Comparison of ENCODE assay signal across 27 mouse cellular contexts in genomic region chr15:101287361-101287760, GRCm38 (mm10). TPM values are rescaled to one million over a fixed set of nuclear protein-coding genes. Genes with fewer than 3 reads are reported as not detected.
A peak's percentile ranks its signal among the peaks of the same experiment; 100 is the strongest.
DNase-seq lines count a peak whose midpoint lies in the region; ATAC-seq and TF ChIP-seq lines count a peak whose summit lies in the region.
"Had no signal": no experiment of that assay in that cellular context is flagged by ENCODE, and none has a peak within 500 bp of the region (broad histone marks: within the 10 kb centered on the region; RNA-seq: fewer than 3 reads in every experiment).

No protein-coding gene starts in this region.

- no peak overlapping the region for H3K27ac ChIP-seq in heart, embryonic 13.5 days (replicated peaks)
- H3K27ac ChIP-seq in heart, adult 2 months: no peak overlapping the region
- peak overlapping the region; percentile 91 for H3K27ac ChIP-seq in liver, adult 2 months (replicated peaks; ENCODE audit: insufficient read depth, low read depth, low read length)
- H3K27ac ChIP-seq: forebrain, embryonic 10.5 days; forebrain, embryonic 13.5 days; heart, embryonic 15.5 days; hindbrain, embryonic 10.5 days; hindbrain, embryonic 13.5 days; intestine, embryonic 15.5 days had no signal

- H3K4me2 ChIP-seq in heart, embryonic 13.5 days: no peak overlapping the region
- H3K4me2 ChIP-seq: forebrain, embryonic 13.5 days; heart, embryonic 11.5 days; heart, embryonic 15.5 days; hindbrain, embryonic 13.5 days; intestine, embryonic 15.5 days had no signal

- no peak for TF ChIP-seq POLR2A in heart, adult 2 months (IDR thresholded peaks at IDR 0.05; ENCODE audit: insufficient read depth, low read depth, low read length)
- no peak for TF ChIP-seq POLR2A in liver, adult 2 months (IDR thresholded peaks at IDR 0.05; ENCODE audit: extremely low read depth, insufficient read depth, low read length)

- peak; percentile 14 for DNase-seq in adrenal gland, adult 2 months
- DNase-seq in adrenal gland, postnatal 36 days: no peak
- no peak for DNase-seq in heart, adult 2 months
- DNase-seq in liver, adult 2 months (ENCODE audit: extremely low read depth, low read depth, low spot score): peak; percentile 94
- DNase-seq in liver: no peak
- no peak for DNase-seq in thymus, postnatal 36 days
- DNase-seq: adrenal gland, postnatal 25 days; cerebellum, adult 11-12 months; cerebellum, adult 8-10 months; cerebellum, postnatal 10 days; cerebellum, postnatal 36 days; gastrocnemius, postnatal 10 days; gastrocnemius, postnatal 36 days; heart, postnatal 10 days; heart, postnatal 36 days had no signal

- H3K27me3 ChIP-seq in heart, embryonic 13.5 days (replicated peaks): no peaks in the 10 kb centered on the region
- no peaks in the 10 kb centered on the region for H3K27me3 ChIP-seq in heart, adult 2 months (ENCODE audit: control insufficient read depth, insufficient read depth, low read length)
- H3K27me3 ChIP-seq in liver, adult 2 months (ENCODE audit: control insufficient read depth, insufficient read depth, low read length): no peaks in the 10 kb centered on the region
- H3K27me3 ChIP-seq: forebrain, embryonic 13.5 days; heart, embryonic 15.5 days; hindbrain, embryonic 13.5 days; intestine, embryonic 15.5 days; Patski had no signal

- TF ChIP-seq CTCF in heart, adult 2 months (IDR thresholded peaks at IDR 0.05): no peak
- no peak for TF ChIP-seq CTCF in liver, adult 2 months (IDR thresholded peaks at IDR 0.05; ENCODE audit: low read depth, low read length)

- H3K9me3 ChIP-seq in heart, embryonic 13.5 days: no peaks in the 10 kb centered on the region
- H3K9me3 ChIP-seq: forebrain, embryonic 10.5 days; forebrain, embryonic 13.5 days; G1E; heart, embryonic 15.5 days; hindbrain, embryonic 10.5 days; hindbrain, embryonic 13.5 days; intestine, embryonic 15.5 days had no signal

- ATAC-seq in heart, embryonic 13.5 days (ENCODE audit: extremely low read depth, insufficient number of reproducible peaks, low FRiP score, low TSS enrichment): no peak
- ATAC-seq: forebrain, embryonic 13.5 days; forebrain, embryonic 16.5 days; hindbrain, embryonic 16.5 days; intestine, embryonic 15.5 days; Patski had no signal

- no peak for TF ChIP-seq EP300 in heart, adult 2 months (IDR thresholded peaks at IDR 0.05; ENCODE audit: insufficient read depth, low read depth, low read length)

- H3K36me3 ChIP-seq in heart, embryonic 13.5 days: peaks cover 63% of the 10 kb centered on the region
- peaks cover 2% of the 10 kb centered on the region; the same call in 1 of the 2 replicates for H3K36me3 ChIP-seq in heart, adult 2 months (ENCODE audit: control insufficient read depth, insufficient read depth, low read length)
- H3K36me3 ChIP-seq in liver, adult 2 months (ENCODE audit: control insufficient read depth, insufficient read depth, low read length): peaks cover 21% of the 10 kb centered on the region

- intact Hi-C loops in heart, adult 2 months (cut with DNase I): no loop called here

- 0 out of 2 replicates have a peak overlapping the region, but pooled peaks have one; percentile 14 for H3K9ac ChIP-seq in heart, embryonic 13.5 days
- H3K9ac ChIP-seq in heart, adult 2 months (ENCODE audit: low read depth, low read length): no peak overlapping the region
- peak overlapping the region; percentile 77 for H3K9ac ChIP-seq in liver, adult 2 months (ENCODE audit: low read depth, low read length)
- H3K9ac ChIP-seq: forebrain, embryonic 13.5 days; heart, embryonic 15.5 days; hindbrain, embryonic 13.5 days; intestine, embryonic 15.5 days had no signal

- H3K4me3 ChIP-seq in heart, embryonic 13.5 days: no peak overlapping the region
- no peak overlapping the region for H3K4me3 ChIP-seq in heart, adult 2 months
- H3K4me3 ChIP-seq in liver, adult 2 months (ENCODE audit: insufficient read depth, low read depth, low read length): peak overlapping the region; percentile 70
- H3K4me3 ChIP-seq: forebrain, embryonic 10.5 days; forebrain, embryonic 13.5 days; heart, embryonic 15.5 days; hindbrain, embryonic 10.5 days; hindbrain, embryonic 13.5 days; intestine, embryonic 15.5 days had no signal

- WGBS in heart, embryonic 13.5 days: 75% methylated on average over 6 of the region's 6 CpGs
- WGBS in heart, adult 2 months: 59% methylated on average over 6 of the region's 6 CpGs
- WGBS in liver, adult 2 months: 14% methylated on average over 6 of the region's 6 CpGs

- peaks cover 24% of the 10 kb centered on the region for H3K4me1 ChIP-seq in heart, embryonic 13.5 days
- peaks cover 4% of the 10 kb centered on the region for H3K4me1 ChIP-seq in heart, adult 2 months (ENCODE audit: control insufficient read depth, insufficient read depth, low read length)
- H3K4me1 ChIP-seq in liver, adult 2 months (ENCODE audit: control insufficient read depth, insufficient read depth, low read length): peaks cover 27% of the 10 kb centered on the region

- peaks cover 6% of the 10 kb centered on the region; the same call in 1 of the 2 replicates for H3K79me2 ChIP-seq in heart, adult 2 months (replicated peaks; ENCODE audit: control insufficient read depth, insufficient read depth, low read length)
- peaks cover 15% of the 10 kb centered on the region for H3K79me2 ChIP-seq in liver, adult 2 months (ENCODE audit: control insufficient read depth, insufficient read depth, low read length)

RNA-seq across cellular contexts. Expression of gene Atg101, which starts 3.3 kb away (rescaled TPM):
- 10 to 100 TPM; 38.6 to 58.8 TPM for total RNA-seq in adrenal gland, adult 2 months (2021)
- 31.9 and 35.4 TPM in 2 replicates for polyA plus RNA-seq in adrenal gland, adult 2 months (2012; rRNA removed)
- 10 to 100 TPM; 53.6 to 90.1 TPM for total RNA-seq in adrenal gland, postnatal 36 days (2021)
- polyA plus RNA-seq in heart, embryonic 13.5 days (2015; fragmentation: Nextera tagmentation; extraction: Ambion mirVana): 50.6 and 56.1 TPM in 2 replicates
- 10 to 100 TPM; 21.2 to 22.4 TPM for total RNA-seq in heart, adult 2 months (2021)
- 26.4 and 29.3 TPM in 2 replicates for polyA plus RNA-seq in heart, adult 2 months (2012; rRNA removed)
- 55.3 and 63.2 TPM in 2 replicates for total RNA-seq in liver, adult 2 months (2014; rRNA removed)
- 89.3 and 94.5 TPM in 2 replicates for polyA plus RNA-seq in liver, adult 2 months (2012; rRNA removed)

RNA-seq across cellular contexts. Expression of gene 6030408B16Rik, which starts 5.7 kb away (rescaled TPM):
- total RNA-seq in adrenal gland, adult 2 months (2021): under 1 TPM; 0.40 to 0.52 TPM
- polyA plus RNA-seq in adrenal gland, adult 2 months (2012; rRNA removed): 1.4 and 2.0 TPM in 2 replicates
- under 1 TPM; 0.36 to 0.40 TPM for total RNA-seq in adrenal gland, postnatal 36 days (2021)
- polyA plus RNA-seq in heart, embryonic 13.5 days (2015; fragmentation: Nextera tagmentation; extraction: Ambion mirVana): 2.4 and 3.0 TPM in 2 replicates
- 1 to 10 TPM in 1 of 2 experiments, under 1 TPM in 1; 0.70 to 1.1 TPM for total RNA-seq in heart, adult 2 months (2021)
- polyA plus RNA-seq in heart, adult 2 months (2012; rRNA removed): 2.5 and 6.3 TPM in 2 replicates
- total RNA-seq in liver, adult 2 months (2014; rRNA removed): not detected in 2 replicates
- 0.10 TPM in 1 of 2 replicates, not detected in the other for polyA plus RNA-seq in liver, adult 2 months (2012; rRNA removed)
- total RNA-seq: G1E had no signal
- polyA plus RNA-seq: G1E, Patski had no signal

RNA-seq across cellular contexts. Expression of gene Nr4a1, which starts 33.3 kb away (rescaled TPM):
- 100 to 1,000 TPM; 560 to 565 TPM for total RNA-seq in adrenal gland, adult 2 months (2021)
- polyA plus RNA-seq in adrenal gland, adult 2 months (2012; rRNA removed): 162 and 415 TPM in 2 replicates
- total RNA-seq in adrenal gland, postnatal 36 days (2021): 1,000 to 10,000 TPM in 1 of 2 experiments, 100 to 1,000 TPM in 1; 924 to 1,160 TPM
- 10.4 and 10.8 TPM in 2 replicates for polyA plus RNA-seq in heart, embryonic 13.5 days (2015; fragmentation: Nextera tagmentation; extraction: Ambion mirVana)
- total RNA-seq in heart, adult 2 months (2021): 10 to 100 TPM; 12.1 to 45.3 TPM
- polyA plus RNA-seq in heart, adult 2 months (2012; rRNA removed): 17.0 and 23.8 TPM in 2 replicates
- total RNA-seq in liver, adult 2 months (2014; rRNA removed): 0.18 and 0.60 TPM in 2 replicates
- 0.70 and 0.89 TPM in 2 replicates for polyA plus RNA-seq in liver, adult 2 months (2012; rRNA removed)
- total RNA-seq: G1E had no signal

Comparison
In these comparisons a context has a peak if more than half of its experiments do, and no peak if none do; other contexts are left out.
1. DNase-seq: peak in adrenal gland, adult 2 months (single experiment) and liver, adult 2 months (single experiment); none in adrenal gland, postnatal 36 days (0 of 2), heart, adult 2 months (0 of 2), liver (single experiment) and thymus, postnatal 36 days (0 of 2).
2. RNA of gene Nr4a1, which starts 33.3 kb away (total RNA-seq): 924 to 1,160 TPM in adrenal gland, postnatal 36 days and 560 to 565 TPM in adrenal gland, adult 2 months; 12.1 to 45.3 TPM in heart, adult 2 months and 0.18 to 0.60 TPM in liver, adult 2 months; every median in the first group is over 10 times any median in the second.